Mouse (Mus musculus): Measurements from ENCODE around the gene AC124108.1. TPM values are rescaled to one million over a fixed set of nuclear protein-coding genes. Genes with fewer than 3 reads are reported as not detected.
A peak's percentile ranks its signal among the peaks of the same experiment; 100 is the strongest.

AC124108.1 gene
- total RNA-seq, 2 experiments from 2014 or later, result not detected

DNA sequence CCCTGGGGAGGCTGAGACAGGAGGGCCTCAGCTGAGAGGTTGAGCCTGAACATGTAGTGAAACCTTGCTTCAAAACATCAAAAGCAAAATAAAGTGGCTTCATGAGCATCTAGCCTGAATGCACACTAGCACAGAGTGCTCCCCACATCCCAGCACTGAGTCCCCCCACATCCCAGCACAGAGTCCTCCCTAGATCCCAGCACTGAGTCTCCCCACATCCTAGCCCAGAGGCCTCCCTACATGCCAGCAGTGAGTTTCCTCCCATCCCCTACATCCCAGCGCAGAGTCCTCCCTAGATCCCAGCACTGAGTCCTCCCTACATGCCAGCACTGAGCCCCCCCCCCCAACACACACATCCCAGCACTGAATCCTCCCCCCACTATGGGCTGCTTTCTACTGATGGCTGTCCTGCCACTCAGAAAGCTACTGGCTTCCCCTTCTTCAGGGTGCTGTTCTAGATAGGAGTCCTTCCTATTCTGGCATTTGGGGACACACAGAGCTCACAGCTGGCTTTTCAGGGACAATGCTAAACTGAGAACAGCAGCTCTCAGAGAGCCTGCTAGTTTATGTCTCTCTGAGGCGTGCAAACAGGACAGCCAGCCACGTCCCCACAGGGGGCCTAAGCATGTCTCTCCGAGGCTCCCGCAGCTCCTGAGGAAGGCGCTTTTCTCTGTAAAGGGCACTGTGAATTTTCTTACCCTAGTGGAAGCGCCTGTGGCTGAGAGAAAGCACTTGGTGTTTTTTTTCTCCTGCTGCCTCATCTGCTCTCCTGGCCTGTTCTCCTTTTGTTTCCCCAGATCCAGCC, 40.4 kb downstream of the AC124108.1 start:
- ATAC-seq (replicated peaks; ENCODE audit: low FRiP score, low TSS enrichment, poor library complexity, severe bottlenecking), result no peak

- ATAC-seq (replicated peaks; ENCODE audit: low FRiP score, low TSS enrichment, poor library complexity, severe bottlenecking), result peak; percentile 75
These were observed 42.3 kb downstream of the AC124108.1 start for GRCm38 (mm10) chr1:132233566-132233965.

GRCm38 (mm10) chr1:132234757-132235273, 43.6 kb downstream of the AC124108.1 start:
- no peak for ATAC-seq (replicated peaks; ENCODE audit: low FRiP score, low TSS enrichment, poor library complexity, severe bottlenecking)

DNA sequence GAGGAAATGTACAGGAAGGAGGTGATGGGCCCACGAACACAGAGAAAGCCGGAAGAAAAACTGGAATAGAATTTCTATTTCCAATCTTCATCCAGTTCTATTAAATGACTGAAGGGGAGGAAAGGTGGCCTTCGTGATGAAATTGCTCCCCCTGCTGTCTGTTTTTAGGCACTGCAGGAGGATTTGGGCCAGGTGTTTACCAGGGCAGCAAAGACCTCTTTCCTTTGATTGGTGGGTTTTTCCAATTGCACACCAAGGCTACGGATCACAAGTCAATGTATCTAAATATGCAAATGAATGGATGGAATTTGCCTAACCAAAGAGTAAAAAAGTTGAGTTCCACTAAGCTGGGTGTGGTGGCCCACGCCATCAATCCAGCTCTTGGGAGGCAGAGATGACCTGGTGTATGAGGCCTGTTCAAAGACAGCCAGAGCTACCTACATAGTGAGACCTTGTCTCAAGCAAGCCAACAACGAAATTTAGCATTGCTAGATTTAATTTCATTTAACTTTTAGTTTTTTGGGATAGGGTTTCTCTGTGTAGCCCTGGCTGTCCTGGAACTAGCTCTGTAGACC, 46.4 kb downstream of the AC124108.1 start:
- peak; percentile 64 for ATAC-seq (replicated peaks; ENCODE audit: low FRiP score, low TSS enrichment, poor library complexity, severe bottlenecking)

DNA sequence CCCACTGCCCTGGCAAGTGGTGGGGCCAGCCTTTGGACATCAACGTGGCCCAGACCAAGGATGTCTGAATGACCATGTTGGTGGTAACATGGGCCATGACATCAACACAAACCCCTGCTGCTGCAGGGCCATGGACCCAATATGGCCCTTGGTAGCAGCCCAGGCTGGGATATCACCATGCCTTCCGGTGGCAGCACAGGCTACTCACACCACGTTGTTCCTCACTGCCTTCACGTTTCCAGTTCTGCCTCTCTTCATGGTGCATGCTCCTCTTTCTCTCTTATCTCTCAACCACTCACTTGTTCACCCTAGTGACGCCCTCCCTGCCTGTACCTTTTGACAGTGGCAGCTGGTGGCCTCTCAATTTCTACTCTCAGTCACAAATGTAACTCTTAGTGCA, 53.8 kb downstream of the AC124108.1 start:
- ATAC-seq (replicated peaks; ENCODE audit: low FRiP score, low TSS enrichment, poor library complexity, severe bottlenecking), result peak; percentile 81

DNA sequence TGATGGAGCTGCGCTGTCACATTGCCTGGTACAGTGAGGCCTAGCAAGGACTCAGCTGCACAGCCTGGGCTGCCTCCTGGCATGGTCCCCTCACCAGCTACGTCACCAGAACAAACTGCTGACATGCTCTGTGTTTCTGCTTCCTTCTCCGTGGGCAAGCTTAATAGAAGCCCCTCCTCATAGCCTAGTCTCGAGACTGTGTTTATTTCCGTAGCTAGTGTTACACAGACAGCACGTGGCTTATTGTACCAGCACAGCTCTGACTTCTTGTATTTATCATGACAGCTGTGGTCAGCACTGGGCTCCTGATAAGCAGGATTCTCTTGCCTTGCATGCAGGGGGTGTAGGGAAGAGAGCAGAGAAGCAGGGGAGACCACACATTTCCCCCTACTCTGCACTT, 54.9 kb downstream of the AC124108.1 start:
- ATAC-seq (replicated peaks; ENCODE audit: low FRiP score, low TSS enrichment, poor library complexity, severe bottlenecking), result peak; percentile 74

GRCm38 (mm10) chr1:132246641-132247040, 55.4 kb downstream of the AC124108.1 start:
- no peak for ATAC-seq (replicated peaks; ENCODE audit: low FRiP score, low TSS enrichment, poor library complexity, severe bottlenecking)

- 0 out of 2 replicates have a peak, but pooled peaks have one; percentile 47 for ATAC-seq (replicated peaks; ENCODE audit: low FRiP score, low TSS enrichment, poor library complexity, severe bottlenecking)
These were observed 63.2 kb downstream of the AC124108.1 start for GRCm38 (mm10) chr1:132254467-132254866.

Other genes with a start within 250 kb of the AC124108.1 start
- 19.5 and 39.2 TPM in 2 replicates for gene Slc45a3, start 228.5 kb upstream of the AC124108.1 start, total RNA-seq (2014; fragmentation: Nextera tagmentation)
- gene Slc45a3, start 228.5 kb upstream of the AC124108.1 start, total RNA-seq (2017), result 12.0 and 14.8 TPM in 2 replicates
- gene Elk4, start 183.8 kb upstream of the AC124108.1 start, total RNA-seq (2014; fragmentation: Nextera tagmentation), result 97.8 and 135 TPM in 2 replicates
- 88.1 and 90.9 TPM in 2 replicates for gene Elk4, start 183.8 kb upstream of the AC124108.1 start, total RNA-seq (2017)
- 0.40 TPM in 1 of 2 replicates, not detected in the other for gene Mfsd4a, start 123.4 kb upstream of the AC124108.1 start, total RNA-seq (2014; fragmentation: Nextera tagmentation)
- 0.75 and 3.8 TPM in 2 replicates for gene Mfsd4a, start 123.4 kb upstream of the AC124108.1 start, total RNA-seq (2017)
- gene Cdk18, start 51.8 kb upstream of the AC124108.1 start, total RNA-seq (2014; fragmentation: Nextera tagmentation), result 0.42 TPM in 1 of 2 replicates, not detected in the other
- gene Cdk18, start 51.8 kb upstream of the AC124108.1 start, total RNA-seq (2017), result 0.46 TPM in 1 of 2 replicates, not detected in the other
- gene Lemd1, start within 50 bp of the AC124108.1 start, total RNA-seq (2014; fragmentation: Nextera tagmentation), result not detected in 2 replicates
- not detected in 2 replicates for gene Lemd1, start within 50 bp of the AC124108.1 start, total RNA-seq (2017)
- gene Gm10188, start 38.3 kb downstream of the AC124108.1 start, total RNA-seq (2014; fragmentation: Nextera tagmentation), result not detected in 2 replicates
- gene Gm10188, start 38.3 kb downstream of the AC124108.1 start, total RNA-seq (2017), result not detected in 2 replicates
- not detected in 2 replicates for gene Klhdc8a, start 107.2 kb downstream of the AC124108.1 start, total RNA-seq (2014; fragmentation: Nextera tagmentation)
- not detected in 2 replicates for gene Klhdc8a, start 107.2 kb downstream of the AC124108.1 start, total RNA-seq (2017)
- 3.7 and 4.9 TPM in 2 replicates for gene Nuak2, start 124.7 kb downstream of the AC124108.1 start, total RNA-seq (2014; fragmentation: Nextera tagmentation)
- 0.70 and 4.4 TPM in 2 replicates for gene Nuak2, start 124.7 kb downstream of the AC124108.1 start, total RNA-seq (2017)
- gene Tmcc2, start 199.8 kb downstream of the AC124108.1 start, total RNA-seq (2014; fragmentation: Nextera tagmentation), result 7.3 and 12.5 TPM in 2 replicates
- 3.2 and 4.8 TPM in 2 replicates for gene Tmcc2, start 199.8 kb downstream of the AC124108.1 start, total RNA-seq (2017)
- 3.8 and 12.1 TPM in 2 replicates for gene Dstyk, start 226.1 kb downstream of the AC124108.1 start, total RNA-seq (2014; fragmentation: Nextera tagmentation)
- 5.1 and 13.9 TPM in 2 replicates for gene Dstyk, start 226.1 kb downstream of the AC124108.1 start, total RNA-seq (2017)

Measured in megakaryocyte-erythroid progenitor cell, adult 5-6 weeks (primary cell).